Mouse (Mus musculus): ENCODE data around the gene Zfp746.
"Not testable (repeated sequence)": the region's sequence is repeated elsewhere in the genome, so short reads cannot be mapped to it uniquely, and the experiment has no call there.

Zfp746 gene

DNA sequence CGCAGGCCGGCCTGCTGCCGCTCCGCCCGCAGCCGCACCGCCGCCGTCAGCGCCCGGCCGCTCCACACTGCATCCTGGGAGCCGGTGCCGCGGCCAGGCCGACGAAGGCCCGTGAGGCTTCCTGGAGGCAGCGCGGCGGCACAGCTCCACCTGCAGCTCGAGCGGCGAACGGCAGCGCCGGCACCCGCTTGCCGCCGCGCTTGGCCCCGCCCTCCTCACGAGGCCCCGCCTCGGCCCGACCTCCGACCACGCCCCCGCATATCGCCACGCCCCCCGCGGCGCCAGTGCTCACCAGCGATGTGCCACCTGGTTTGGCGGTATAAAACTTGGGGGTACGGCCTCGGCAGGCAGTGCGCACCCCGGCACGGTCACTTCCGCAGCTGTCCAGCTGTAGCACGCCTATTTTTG lies at the start of gene Zfp746:
Zfp746 (minus strand) TSS at position 123 of the 408 bp plus-strand sequence.
- peak; percentile 92 to 93 for DNase-seq (ENCODE audit: low spot score in 2 of 2)

DNA sequence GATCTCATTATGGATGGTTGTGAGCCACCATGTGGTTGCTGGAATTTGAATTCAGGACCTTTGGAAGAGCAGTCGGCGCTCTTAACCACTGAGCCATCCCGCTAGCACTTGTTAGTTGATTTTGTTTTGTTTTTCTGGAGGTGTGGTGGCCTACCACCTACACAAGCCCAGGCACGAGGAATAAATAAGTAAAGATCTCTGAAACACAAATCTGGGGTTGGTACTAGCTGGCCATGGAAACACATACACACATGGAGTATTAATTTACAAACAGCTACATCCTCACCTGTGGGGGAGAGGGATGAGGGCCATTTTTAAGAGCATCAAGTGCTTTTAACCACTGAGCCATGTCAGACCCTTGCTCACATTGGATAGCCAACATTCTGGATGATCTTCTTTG lies 34.7 kb upstream of the Zfp746 start:
- DNase-seq (ENCODE audit: low spot score in 2 of 2) = not testable (repeated sequence)

DNA sequence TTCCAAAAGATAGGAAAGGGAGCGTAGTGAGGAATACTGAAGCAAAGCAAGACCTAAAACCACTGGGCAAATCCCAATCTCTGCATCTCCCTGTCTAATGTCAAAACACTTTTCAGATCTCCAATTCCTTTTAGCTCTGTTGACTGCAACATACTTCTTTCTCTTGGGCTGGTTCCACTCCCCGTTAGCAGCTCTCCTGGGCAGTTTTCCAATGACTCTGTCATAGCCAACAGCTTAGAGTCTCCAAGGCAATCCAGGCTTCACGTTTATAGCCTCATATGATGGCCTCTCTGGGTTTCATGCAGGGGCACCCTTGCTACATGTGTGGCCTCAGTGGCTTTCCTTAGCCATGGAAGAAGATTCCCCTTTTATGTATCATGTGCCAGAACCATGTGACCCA lies 29.6 kb upstream of the Zfp746 start:
- DNase-seq (ENCODE audit: low spot score in 2 of 2) = no peak

DNA sequence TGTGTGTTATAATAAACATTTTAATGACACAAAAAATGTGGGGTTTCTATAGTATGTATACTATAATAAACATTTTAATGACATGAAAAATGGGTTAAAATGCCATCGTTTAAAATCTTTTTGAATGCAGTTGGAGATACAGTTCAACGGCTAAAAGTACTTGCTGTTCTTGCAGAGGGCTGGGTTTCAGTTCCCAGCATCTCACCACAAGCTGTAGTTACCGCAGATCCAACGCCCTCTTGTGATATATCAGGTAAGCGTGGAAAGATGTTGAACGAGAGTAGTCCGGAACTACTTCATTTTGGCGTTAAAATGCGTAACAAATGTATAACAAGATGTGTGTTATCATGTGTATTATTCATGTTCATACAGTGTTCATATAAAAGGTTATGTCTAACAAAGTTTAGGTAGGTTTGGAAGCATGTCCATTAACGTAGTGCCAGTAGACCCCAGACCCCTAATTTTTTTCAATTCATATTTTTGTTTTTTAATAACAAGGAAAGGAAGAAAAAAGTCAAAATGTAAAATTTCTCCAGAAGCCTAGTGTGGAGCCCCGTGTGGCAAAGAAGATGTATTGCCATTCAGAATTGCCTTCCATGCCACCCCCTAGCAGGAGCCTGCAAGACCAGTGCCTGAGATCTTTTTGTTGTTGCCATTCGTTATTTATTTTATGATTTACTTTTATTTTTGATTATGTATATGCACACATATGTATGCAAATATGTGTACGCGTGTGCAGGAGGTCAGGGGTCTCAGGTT lies 743 bp upstream of the Zfp746 start:
- DNase-seq (ENCODE audit: low spot score in 2 of 2) = no peak

DNA sequence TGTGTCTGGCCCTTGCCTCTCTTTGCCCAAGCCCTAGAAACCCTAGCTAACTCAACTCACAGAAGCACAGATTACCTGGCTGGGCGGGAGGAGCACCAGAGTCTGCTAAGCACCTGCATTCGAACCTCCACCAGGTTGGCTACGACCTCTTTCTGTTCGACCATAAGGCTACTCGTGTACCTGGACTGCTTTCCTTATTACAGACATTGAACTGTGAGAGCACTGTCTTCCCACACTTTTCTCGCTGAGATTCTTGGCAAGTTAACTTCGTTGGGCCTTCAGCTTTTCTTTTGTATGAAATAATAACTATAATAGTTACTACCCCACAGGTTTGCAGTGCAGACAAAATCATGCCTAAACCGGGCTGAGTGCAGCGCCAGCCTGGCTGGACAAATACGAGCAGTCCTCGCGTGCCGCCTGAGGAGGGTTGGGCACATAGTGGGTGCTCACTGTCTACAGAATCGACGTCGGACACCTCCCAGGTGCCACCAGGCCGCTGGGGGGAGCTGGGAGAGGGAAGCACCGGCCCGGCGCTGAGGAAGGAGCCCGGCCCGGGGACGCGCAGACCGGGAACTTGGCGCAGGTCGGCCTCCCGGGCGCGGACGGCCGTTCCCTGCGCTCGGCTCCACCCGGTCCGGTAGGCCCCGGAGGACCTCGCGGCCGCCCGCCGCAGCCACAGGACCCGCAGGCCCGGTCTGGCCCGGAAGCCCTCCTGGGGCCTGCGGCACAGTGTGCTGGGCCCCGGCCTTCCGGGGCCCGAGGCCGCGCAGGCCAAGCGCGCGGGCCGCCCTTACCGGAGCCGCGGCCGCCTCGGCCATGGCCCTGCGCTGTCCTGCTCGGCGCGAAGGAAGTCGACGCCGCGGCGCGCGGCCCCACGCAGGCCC lies 630 bp downstream of the Zfp746 start:
- peak; percentile 63 to 67 for DNase-seq (ENCODE audit: low spot score in 2 of 2)

DNA sequence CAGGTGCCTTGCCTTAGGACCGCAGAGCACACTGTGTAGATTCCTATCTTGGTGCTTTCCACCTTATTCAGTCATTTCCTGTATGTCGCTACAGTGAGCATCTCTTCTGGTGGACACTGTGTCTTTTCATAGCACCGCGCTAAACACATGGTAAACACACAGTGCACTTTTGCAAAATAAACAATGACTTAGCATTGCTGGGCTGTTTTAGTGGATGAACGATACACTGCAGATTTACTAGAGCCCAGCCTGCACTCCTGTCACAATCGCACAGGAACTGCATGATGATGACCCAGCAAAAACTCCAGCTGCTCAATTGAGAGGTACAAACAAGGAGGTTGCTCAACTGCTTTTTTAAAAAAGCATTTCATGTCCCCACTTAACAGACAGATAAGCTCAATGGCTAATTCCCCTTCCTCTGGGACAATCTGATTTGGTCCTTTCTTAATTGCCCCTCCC lies 2.6 kb downstream of the Zfp746 start:
- no peak for DNase-seq (ENCODE audit: low spot score in 2 of 2)

DNA sequence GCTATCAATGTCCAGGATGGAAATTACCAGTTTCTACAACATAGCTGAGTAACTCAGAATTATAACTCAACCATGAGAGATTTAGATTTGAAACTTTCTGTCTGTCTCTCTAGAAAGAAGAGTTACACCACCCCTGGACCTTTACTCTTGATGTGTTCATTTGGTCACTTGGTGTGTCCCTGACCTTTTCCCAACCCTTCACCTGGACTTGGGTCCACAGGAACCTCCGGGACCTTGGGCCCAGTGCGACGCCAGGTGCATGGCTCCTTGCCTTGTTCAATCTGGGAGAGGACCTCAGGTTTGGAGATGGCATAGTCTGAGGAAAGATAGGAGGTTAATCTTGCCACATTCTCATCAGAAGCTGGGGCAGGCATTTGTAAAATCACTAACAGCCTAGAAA lies 4.4 kb downstream of the Zfp746 start:
- no peak for DNase-seq (ENCODE audit: low spot score in 2 of 2)

DNA sequence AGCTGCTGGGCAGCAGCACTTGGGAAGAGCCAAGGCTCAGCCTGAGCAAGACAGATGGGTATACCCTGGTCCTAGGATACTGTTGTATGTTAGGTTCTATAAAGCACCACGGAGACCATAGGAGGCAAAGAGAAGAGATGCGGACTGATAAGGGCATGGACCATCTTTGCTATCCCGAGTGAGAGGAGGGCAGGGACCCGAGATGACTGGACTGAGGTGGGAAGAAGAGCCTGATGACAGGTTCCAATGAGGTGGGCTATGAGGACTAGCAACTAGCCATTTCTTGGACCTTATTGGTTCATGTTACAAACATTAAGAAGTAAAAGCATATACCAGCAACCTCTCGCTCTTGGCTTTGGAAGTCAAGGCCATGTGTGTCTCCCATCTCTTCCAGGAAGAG lies 5.4 kb downstream of the Zfp746 start:
- DNase-seq (ENCODE audit: low spot score in 2 of 2) = no peak

DNA sequence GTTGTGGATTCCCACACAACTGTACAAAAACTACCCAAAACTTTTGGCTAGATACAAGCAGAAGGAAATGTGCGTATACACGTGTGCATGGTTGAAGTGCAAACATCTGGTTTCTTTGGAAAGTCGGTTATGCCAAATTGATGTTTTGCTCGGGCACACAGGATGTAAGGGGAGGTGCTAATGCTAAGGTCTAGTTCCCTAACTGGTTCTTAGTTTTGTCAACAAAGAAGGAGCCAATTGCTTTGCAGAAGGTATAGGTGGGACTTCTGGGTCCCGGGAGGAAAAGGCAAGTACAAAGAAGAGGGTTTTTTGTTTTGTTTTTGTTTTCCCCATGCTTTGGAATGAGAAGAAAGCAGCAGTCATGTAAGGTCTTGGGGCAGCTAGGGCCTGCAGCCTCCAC lies 13.1 kb downstream of the Zfp746 start:
- DNase-seq (ENCODE audit: low spot score in 2 of 2) = no peak

DNA sequence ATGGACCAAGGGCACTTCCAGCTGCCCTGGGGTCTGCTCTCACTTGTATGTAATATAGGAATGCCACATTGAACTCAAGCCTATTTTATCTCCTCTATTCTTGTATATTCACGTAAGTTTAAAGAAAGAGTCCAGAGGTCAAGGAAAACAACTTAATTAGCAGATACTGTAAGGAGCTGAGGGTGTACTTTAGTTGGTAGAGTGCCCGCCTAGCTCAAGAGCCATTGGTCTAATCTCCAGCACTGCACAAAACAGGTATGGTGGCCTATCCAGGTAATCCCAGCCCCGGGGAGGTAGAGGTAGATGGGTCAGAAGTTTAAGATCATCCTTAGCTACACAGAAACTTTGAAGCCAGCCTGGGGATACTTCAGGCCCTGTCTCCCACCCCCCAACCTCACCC lies 18.9 kb downstream of the Zfp746 start:
- DNase-seq (ENCODE audit: low spot score in 2 of 2) = no peak

DNA sequence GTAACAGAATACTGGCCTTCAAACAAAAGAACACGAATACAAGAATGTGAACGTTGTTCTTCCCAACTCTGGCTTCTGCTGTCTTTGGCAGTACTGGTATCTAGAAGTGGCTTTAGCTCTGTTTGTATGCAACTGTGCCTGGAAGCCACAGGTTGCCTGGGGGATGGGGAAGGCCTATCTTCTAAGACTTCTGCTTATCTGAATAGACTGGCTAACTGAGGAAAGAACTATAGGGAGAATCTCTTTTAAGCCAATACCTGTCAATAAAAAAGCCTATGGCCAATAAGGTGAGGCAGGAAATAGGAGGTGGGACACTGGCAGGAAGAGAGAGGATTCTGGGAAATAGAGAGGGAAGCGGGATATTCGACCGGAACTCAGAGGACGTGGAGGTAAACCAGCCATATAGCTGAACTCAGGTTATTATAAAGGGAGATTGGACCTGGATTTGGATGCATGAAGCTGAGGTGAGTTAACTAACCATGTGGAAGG lies 20.8 kb downstream of the Zfp746 start:
- DNase-seq (ENCODE audit: low spot score in 2 of 2) = no peak

DNA sequence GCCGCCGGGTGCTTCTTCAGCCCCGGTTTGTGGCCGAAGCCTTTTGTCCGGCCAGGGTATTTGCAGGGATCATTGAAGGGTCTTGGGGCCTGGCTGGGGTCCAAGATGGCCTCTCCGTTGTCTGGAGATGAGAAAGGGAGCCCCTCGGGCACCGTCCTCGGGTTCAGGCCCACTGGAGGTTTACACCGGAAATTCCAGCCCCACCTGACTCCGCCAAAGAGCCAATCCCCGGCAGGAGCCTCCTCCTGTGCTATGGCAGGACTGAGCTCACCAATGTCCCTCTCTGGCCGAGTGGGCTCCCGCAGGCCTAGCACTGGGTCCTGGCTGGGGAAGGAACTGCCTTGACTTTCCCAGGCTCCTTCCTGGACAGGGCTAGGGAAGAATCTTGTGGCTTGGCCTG lies 21.9 kb downstream of the Zfp746 start:
- DNase-seq (ENCODE audit: low spot score in 2 of 2) = no peak

DNA sequence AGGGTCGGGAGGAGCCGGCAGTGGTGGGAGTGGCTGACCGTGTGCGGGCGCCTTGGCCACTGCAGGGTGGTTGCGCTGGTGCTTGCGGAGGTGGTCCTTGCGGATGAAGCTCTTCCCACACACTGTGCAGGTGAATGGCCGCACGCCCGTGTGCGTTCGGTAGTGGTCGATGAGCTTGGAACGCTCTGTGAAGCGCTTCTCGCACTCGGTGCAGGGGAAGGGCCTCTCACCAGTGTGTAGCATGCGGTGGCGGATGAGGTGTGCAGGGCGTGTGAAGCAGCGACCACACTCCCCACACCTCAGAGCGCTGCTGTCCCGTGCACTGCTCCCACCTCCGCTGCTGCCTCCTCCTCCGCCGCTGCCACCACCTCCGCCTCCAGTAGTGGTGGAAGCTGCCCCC lies 22.5 kb downstream of the Zfp746 start:
- DNase-seq (ENCODE audit: low spot score in 2 of 2) = no peak

DNA sequence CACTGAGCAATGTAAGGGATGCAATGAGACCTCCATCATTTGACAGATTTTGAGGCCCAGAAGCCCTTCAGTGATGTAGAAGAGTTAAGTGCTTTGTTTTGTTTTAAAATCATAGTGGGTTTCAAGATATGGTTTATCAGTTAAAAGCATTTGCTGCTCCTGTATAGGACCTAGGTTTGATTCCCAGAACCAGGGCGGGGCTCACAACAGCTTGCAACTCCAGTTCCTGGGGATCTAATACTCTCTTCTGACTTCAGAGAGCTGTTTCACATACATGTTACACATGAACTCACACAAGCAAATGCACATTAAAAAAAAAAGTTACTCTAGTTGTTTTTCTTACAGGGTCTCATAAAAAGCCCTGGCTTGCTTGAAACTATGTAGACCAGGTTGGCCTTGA lies 25.5 kb downstream of the Zfp746 start:
- DNase-seq (ENCODE audit: low spot score in 2 of 2) = no peak

DNA sequence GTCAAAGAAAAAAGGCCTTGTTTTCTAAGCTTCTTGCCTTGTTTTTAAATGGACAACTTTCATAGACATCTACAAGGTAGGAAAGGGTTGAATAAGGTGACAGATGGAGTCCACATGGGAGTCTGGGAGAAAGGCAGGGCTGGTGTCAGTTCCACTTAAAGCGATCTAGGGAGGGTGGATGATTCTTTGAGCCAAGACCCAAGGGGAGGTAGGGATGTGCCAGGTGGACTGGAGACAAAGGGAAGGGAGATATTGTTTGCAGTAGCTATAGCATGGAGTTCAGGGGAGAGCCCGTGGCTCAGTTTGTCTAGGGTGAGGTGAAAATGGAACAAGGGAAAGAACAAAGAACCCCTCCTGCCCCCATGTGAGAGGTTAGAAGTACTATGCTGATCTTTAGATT lies 26.0 kb downstream of the Zfp746 start:
- DNase-seq (ENCODE audit: low spot score in 2 of 2) = no peak

DNA sequence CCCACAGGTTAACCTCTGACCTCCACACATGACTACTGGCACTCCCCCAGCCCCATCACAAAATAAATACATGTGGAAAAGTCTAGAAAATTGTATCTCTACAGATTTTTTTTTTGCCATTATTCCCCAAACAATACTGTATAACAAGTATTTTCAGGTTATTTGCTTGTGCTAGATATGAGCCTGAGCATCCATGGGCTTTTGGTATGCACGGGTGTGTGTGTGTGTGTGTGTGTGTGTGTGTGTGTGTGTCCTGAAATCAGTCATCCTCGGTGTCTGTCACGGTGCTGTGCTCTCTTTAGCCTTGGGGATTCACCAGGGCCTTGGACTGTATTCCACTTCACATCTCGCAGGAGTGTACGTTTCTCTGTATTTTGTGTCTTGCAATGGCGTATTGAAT lies 34.3 kb downstream of the Zfp746 start:
- DNase-seq (ENCODE audit: low spot score in 2 of 2) = no peak

DNA sequence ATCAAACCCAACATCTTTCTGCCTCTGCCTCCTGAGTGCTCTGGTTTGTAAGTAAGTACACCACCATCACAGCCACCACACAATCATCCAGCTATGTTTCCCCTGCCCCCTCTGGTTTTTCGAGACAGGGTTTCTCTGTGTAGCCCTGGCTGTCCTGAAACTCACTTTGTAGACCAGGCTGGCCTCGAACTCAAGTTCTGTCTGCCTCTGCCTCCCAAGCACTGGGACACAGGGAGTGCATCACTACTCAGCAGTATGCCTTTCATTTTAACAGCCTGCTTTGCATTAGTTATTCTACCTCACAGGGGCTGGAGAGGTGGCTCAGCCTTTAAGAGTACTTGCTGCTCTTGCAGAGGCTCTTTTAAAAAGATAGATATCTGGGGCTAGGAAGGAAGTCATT lies 34.7 kb downstream of the Zfp746 start:
- no peak for DNase-seq (ENCODE audit: low spot score in 2 of 2)

DNA sequence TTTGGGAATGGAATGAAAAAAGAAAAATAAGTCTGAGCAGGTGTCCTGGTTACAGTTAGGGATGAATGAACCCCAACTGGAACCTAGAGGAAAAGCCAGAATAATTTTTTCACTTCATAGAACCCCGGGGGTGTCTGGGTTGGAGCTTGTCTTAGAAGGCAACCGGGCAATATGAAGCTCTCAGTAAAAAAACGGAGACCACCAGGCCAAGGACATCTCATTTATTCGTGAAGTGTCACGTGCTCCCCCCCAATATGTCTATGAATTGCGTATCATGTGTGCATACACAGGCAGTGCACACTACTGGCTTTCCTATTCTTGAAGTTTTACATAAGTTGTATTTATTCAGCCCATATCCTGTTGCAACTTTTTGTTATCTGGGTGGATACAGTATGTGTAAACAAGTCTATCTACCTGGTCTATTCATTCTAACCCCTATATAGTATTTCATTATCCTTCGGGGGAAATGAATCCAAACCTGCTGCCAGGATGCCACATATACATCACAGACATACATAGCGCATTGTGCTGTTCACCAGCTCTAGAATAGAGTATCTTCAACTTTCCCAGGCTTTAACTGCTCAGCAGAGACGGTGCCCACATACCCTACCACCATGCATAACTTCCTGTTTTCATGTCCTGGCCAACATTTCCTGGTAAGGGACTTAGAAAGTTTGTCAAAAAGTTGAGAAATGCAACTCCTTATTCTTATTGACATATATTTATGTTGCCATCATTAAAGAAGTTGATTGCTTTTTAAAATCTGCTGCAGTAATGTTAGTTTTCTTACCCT lies 36.9 kb downstream of the Zfp746 start:
- no peak for DNase-seq (ENCODE audit: low spot score in 2 of 2)

DNA sequence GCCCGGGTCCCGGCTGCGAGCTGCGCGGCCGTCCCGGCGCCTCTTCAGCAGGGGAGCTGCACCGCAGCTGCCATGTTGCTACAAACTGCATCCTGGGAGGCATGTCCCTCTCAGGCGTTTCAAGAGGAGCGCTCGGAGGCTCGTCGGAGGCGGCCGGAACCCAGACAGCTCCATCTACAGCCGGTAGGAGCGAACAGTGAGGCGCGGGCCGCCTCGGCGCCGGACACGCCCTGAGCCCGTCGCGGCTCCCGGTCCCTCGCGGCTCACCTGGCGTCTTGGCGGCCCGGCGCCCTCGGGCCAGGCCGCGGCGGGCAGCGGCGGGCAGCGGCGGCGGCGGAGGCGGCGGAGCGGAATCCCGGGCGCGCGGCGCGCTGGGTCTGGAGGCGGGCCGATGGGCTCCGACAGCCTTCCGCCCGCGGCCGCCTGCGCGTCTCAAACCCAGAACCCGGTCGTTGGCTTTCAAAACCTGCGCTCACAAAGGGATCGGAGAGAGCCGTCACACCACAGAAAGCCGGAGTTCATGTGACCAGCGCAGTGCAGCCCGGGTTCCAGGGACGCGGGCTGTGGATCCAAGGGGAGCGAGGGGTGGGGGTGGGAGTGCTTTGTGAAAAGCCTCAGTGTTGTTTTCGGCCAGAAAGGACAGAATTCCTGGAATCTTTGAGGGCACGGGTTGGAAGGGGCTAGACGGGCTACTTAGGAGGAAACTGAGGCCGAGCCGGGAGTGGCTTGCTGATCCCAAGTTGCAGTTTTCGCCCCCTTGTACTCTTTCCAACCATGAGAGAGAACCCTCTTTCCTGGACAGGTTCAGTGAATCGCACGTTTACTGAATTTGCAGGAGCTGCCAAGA lies 37.7 kb downstream of the Zfp746 start, which contains the start of gene Zfp777:
Zfp777 (minus strand) TSS at position 486 of the 847 bp plus-strand sequence.
- peak; percentile 77 to 86 for DNase-seq (ENCODE audit: low spot score in 2 of 2)

DNA sequence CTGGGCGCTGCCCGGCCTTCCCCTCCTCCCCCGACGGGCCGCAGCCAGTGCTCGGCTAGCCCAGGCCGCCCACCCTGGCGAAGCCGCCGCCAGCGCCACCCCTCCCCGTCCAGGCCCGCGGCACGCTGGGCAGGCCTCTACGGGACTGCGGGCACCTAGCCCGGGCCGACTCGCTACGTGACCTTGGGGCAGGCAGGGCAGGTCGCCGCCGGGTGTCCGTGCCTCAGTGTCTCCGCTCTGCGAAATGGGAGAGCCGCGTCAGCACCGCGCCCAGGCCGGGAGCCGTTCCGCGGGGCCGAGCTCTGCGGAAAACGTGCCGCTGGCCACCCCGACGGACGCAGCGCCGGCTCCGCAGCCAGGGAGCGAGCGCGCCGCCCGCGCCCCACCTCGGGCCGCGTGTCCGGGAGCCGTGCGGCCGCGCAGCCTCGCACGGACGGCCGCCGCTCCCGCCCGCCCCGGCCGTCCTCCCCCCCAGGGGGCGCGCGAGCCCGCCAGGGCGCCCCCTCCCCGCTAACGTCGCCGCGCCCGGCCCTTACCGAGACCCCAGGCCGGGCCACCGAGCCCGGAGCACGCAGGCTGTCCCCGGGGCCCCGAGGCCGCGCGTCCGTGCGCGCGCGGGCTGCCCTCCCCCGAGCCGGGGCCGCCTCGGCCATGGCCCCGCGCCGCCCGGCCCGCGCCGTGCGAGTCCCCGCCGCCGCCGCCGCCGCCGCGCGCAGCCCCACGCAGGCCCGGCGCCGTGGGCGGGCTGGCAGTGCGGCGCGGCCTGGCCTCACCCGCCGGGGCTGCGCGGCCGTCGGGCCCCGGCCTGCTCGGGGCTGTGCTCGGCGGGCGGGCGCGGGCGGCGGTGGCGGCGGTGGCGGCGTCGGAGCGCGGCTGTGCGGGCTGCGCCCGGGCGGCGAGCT lies 38.7 kb downstream of the Zfp746 start:
- DNase-seq (ENCODE audit: low spot score in 2 of 2) = peak; percentile 13 to 29
